Mouse (Mus musculus) T-helper 2 cell (primary cell): ENCODE data around the gene Sec1.
"Not testable (repeated sequence)": the region's sequence is repeated elsewhere in the genome, so short reads cannot be mapped to it uniquely, and the experiment has no call there.

Source experiments
- in situ Hi-C: fragments of 300-600 bp; cut with MboI, MseI; formaldehyde crosslinking; loops from one replicate; pipeline ENCODE4 v1.15.1; 2025; ENCODE audit warnings: high pct_unique_total_duplicates

Sec1 gene

GRCm38 (mm10) chr7:45681046-45681736 is 13.0 kb downstream of the Sec1 start:
- in situ Hi-C loops = no loop called here

- in situ Hi-C loops = no loop called here
Observed at GRCm38 (mm10) chr7:45679966-45680621, 14.1 kb downstream of the Sec1 start.

DNA sequence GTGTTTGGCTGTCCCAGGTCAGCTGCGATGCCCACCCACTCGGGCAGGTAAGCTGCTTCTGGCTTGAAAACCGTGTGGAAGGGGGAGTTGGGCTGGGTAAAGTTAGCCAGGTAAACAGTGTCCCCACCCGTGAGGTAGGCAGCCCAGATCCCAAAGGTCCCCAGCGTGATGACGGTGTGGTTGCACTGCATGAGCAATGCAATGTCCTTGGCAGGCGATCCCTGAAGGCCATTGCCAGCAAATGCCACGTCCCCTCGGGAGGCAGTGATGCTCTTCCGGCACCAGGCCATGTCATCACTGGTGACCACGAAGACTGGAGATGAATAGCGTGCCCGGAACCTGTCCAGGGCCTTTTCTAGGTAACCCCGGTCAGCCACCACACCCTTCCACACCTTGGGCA is 15.7 kb downstream of the Sec1 start:
- in situ Hi-C loops = no loop called here

DNA sequence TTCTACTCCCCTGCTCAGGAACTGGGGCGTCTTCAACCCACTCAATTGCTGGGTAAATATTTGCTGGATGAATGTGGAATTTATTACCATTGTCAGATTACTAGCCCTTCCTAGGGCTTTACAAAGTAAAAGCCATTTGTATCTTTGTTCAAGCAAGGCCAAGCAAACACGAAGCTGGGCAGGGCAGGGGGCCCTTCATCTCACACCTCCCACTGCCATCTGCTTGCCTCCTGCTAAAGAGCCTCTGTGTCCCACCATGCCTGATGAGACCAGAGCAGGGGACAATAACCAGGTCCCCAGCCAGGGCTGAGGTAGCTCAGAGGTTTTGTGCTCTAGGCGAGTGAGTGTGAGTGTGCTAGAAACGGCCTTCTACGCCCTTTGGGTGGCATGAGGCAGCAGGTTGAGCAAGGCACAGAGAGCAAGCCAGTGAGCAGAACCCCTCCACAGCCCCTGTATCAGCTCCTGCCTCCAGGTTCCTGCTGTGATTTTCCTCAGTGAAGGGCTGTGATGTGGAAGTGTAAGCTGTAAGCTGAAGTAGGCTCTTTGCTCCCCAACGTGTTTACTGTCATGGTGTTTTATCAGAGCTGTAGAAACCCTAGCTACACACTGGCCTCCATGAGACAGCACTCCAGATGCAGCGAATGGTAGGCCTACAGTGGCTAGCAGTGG is 16.4 kb downstream of the Sec1 start:
- in situ Hi-C loops = no loop called here

- in situ Hi-C loops = no loop called here
Observed at GRCm38 (mm10) chr7:45668921-45669320, 25.3 kb downstream of the Sec1 start.

DNA sequence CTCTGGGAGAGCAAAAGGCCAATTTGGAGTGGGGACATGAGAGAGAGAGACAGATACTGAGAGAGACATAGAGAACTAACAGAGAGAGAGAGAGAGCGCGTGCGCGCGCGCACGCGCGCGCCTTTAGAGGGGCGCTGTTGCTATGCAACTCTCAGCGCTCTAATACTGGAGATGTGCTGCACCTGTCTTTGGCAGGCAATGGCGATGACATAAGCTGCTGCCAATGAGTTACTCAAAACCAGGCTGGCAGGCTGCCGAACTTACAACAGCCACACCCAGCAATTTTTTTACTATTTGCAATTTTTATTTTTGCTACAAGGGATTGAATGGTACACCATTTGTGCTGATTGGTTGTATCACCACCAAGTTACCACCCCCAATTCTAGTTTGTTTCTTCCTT is 26.4 kb downstream of the Sec1 start:
- in situ Hi-C loops = no loop called here

GRCm38 (mm10) chr7:45666161-45666560 is 28.0 kb downstream of the Sec1 start, which contains the start of gene Fut2:
Gene Fut2, minus strand, starts transcription at chr7:45666394.
- in situ Hi-C loops = no loop called here

DNA sequence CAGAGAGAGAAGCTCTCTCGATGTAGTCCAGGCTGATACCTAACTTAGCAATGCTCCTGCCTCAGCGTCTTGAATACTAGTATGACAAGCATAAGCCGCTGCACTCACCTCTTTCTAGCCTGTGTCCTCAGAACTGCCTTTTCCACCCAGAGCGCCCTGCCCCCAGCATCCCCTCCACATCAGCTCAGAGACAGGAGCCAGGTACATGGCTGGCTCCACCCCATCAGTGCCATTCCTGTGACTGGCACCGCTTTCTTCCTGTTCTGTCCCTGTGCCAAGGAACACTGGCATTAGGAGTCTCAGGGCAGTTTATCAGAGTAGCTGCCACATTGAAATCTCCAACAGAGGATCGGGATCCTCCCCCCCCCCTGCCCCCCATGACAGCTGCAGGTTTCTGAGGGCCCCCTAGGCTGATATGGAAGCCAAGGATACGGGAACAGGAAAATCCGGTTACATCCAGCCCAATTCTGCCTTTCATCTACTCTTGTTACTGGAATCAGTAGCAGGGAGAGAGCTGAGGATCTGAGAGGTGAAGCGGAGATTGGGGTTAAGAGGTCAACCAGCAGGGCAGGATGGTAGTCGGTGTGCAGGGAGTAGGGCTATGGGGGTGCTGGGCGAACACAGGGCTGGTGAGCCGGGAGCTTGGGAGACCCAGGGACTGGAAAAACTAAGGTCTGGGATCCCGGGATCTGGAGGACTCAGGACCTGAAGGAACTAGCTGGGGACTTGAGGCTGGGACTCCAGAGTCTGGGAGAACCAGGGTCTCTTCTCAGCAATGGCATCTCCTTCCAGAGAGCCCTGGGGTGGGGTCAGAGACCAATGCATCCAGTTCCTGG is 28.7 kb downstream of the Sec1 start:
- in situ Hi-C loops = no loop called here

GRCm38 (mm10) chr7:45661702-45662101 is 32.5 kb downstream of the Sec1 start:
- in situ Hi-C loops = not testable (repeated sequence)

GRCm38 (mm10) chr7:45660746-45661478 is 33.3 kb downstream of the Sec1 start:
- in situ Hi-C loops = no loop called here

DNA sequence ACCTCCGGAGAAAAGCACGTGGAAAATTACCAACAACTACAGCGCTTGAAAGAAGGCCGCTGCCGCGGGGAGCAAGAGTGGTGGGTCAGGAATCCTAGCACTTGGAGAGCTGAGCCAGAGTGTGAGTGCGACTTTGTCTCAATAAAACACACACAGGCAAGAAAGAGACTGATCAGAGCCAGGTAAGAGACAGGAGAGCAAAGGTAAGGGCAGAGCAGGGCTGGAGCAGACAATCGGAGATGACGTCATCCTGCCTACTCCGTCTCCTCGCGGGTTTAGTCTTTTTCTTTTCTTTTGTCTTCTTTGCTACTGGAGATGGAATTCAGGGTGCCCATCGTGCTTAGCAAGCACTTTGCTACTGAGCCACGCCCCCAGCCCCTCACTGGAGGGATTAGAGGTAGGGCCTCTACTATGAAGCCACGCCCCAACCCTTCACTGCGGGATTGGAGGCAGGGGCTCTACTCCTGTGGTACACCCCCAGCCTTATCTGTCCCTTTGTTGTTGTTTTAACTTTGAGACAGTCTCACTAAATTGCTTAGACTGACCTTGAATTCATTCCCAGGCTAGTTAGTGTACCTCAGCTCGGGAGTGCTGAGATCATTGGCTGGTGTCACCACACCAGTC is 39.7 kb downstream of the Sec1 start:
- in situ Hi-C loops = no loop called here

- in situ Hi-C loops = not testable (repeated sequence)
Observed at GRCm38 (mm10) chr7:45650484-45650883, 43.7 kb downstream of the Sec1 start.

GRCm38 (mm10) chr7:45649351-45649750 is 44.9 kb downstream of the Sec1 start:
- in situ Hi-C loops = no loop called here

- in situ Hi-C loops = no loop called here
Observed at GRCm38 (mm10) chr7:45646671-45647070, 47.5 kb downstream of the Sec1 start.

DNA sequence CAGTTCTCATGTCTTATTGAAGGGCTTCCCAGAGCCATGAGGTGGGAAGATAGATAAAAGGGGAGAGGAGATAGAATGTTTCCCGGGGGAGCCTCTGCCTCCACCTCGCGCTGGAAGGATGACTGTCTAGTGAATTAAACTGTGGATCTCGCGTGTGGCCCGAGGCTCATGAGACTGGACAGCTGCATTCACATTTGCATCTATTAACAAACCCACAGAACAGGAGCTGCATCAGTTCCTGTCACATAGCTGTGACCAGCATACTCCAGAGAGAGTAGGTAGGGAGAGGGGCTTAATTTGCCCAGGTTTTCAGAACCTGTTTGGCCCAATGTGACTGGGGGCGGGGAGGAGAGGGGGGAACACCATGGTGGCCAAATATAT is 48.6 kb downstream of the Sec1 start:
- in situ Hi-C loops = no loop called here

- in situ Hi-C loops = no loop called here
Observed at GRCm38 (mm10) chr7:45644872-45645590, 49.2 kb downstream of the Sec1 start.

DNA sequence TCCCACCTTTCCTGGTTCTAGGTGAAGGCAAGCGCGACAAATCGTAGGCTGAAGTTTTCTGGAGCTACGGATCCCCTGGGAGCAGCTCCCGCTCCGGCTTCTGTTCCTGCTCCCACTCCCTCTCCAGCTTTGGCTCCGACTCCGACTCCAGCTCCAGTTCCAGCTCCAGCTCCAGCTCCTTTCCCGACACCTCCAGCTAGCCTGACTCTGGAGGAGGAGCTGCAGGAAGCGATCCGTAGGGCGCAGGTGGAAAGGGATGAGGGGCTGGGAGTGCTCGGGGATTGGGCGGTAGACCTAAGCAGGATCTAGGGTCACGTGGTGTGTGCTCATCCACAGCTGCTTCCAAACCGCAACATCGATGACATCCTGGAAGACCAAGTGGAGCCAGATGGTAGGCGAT is 50.0 kb downstream of the Sec1 start:
- in situ Hi-C loops = no loop called here

DNA sequence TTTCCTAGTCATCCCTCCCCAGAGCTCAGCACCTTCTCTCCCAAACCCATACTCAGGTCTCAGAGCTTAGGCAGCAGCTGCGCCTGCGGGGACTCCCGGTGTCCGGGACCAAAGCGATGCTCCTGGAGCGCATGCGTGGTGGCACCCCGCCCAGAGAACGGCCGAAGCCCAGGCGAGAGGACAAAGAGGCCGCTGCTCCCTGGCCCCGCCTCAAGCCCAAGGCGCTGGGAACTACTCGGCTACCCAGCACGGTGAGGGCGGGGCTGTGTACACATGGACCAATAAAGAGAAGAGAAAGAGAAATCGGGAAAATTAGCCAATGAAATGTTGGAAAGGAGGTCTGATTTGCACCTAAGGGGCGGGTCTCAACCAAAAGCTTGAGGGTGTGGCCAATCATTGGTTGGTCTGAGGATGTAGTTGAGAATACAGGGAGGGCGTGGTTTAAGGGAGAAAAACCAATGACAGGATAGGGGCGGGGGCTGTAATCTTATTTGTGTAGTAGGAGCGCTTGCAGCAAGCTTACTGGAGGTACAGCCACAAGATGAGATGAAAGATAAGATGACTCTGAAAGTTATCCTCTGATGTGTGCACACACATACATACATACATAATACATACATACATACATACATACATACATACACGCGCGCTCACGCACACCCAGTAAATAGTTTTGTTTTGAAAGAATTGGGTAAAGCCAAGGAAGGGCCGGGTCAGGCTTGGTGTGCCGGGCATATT is 50.6 kb downstream of the Sec1 start:
- in situ Hi-C loops = no loop called here

DNA sequence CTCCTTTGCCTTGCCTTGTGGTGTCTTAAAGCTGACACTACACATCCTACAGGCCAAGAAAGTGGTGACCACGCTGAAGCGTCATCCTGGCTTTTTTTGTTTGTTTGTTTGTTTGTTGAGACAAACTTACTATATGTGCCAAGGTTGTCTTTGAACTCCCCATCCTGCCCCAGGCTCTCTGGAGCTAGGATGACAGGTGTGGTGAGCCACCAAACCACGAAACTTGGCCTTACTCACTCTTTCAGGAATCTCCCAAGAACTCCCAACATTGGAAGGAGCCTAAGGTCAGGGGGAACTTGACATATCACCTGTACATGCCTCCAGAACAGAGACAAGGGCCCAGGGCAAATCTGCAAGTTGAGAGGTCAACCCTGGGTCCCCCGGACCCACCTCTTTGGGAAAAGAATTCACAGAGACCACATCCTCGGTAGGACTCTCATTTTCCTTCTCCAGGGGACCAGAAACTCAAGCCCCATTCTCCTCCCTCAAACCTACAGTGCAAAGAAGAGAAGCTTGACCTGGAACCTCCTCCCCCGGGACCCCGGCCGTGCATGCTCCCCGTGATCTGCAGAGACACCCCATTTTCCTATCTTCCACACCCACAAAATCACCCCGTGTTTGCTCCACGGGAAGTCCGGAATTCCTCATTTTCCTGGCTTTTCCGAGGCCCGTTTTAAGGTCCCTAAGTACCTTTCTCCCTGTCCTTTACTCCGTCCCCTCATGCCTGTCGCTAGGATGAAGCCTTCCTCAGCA is 51.5 kb downstream of the Sec1 start:
- in situ Hi-C loops = no loop called here
